Mouse (Mus musculus): Measurements from ENCODE around the gene Cep72. TPM values are rescaled to one million over a fixed set of nuclear protein-coding genes. Genes with fewer than 3 reads are reported as not detected.
"Not testable (repeated sequence)": the region's sequence is repeated elsewhere in the genome, so short reads cannot be mapped to it uniquely, and the experiment has no call there.

Cep72 gene
- total RNA-seq, 2 experiments from 2014 or later, result 0.07 to 0.27 TPM

GRCm38 (mm10) chr13:74031133-74031532, 31.0 kb downstream of the Cep72 start:
- no peak for DNase-seq (ENCODE audit: low spot score)

- no peak for DNase-seq (ENCODE audit: low spot score)
Observed at GRCm38 (mm10) chr13:74030691-74031090, 31.4 kb downstream of the Cep72 start.

- DNase-seq (ENCODE audit: low spot score), result no peak
Observed at GRCm38 (mm10) chr13:74029013-74029412, 33.1 kb downstream of the Cep72 start.

GRCm38 (mm10) chr13:74028116-74028515, 34.0 kb downstream of the Cep72 start:
- DNase-seq (ENCODE audit: low spot score), result no peak

- peak; percentile 65 for DNase-seq (ENCODE audit: low spot score)
Observed at GRCm38 (mm10) chr13:74026215-74026614, 35.9 kb downstream of the Cep72 start.

GRCm38 (mm10) chr13:74025151-74026081, 36.7 kb downstream of the Cep72 start:
- DNase-seq (ENCODE audit: low spot score), result peak; percentile 37

- DNase-seq (ENCODE audit: low spot score), result not testable (repeated sequence)
Observed at GRCm38 (mm10) chr13:74019006-74019405, 43.1 kb downstream of the Cep72 start.

- no peak for DNase-seq (ENCODE audit: low spot score)
Observed at GRCm38 (mm10) chr13:74017426-74017825, 44.7 kb downstream of the Cep72 start.

GRCm38 (mm10) chr13:74015908-74016307, 46.2 kb downstream of the Cep72 start:
- DNase-seq (ENCODE audit: low spot score), result no peak

- no peak for DNase-seq (ENCODE audit: low spot score)
Observed at GRCm38 (mm10) chr13:74010678-74011077, 51.4 kb downstream of the Cep72 start.

GRCm38 (mm10) chr13:74009791-74010614, 52.1 kb downstream of the Cep72 start:
- peak; percentile 68 for DNase-seq (ENCODE audit: low spot score)

- peak; percentile 95 for DNase-seq (ENCODE audit: low spot score)
Observed at GRCm38 (mm10) chr13:74008948-74009718, 53.0 kb downstream of the Cep72 start, which contains the start of gene Tppp. Gene Tppp, plus strand, starts transcription at chr13:74009407.

- not testable (repeated sequence) for DNase-seq (ENCODE audit: low spot score)
Observed at GRCm38 (mm10) chr13:74008216-74008615, 53.9 kb downstream of the Cep72 start.

- DNase-seq (ENCODE audit: low spot score), result not testable (repeated sequence)
Observed at GRCm38 (mm10) chr13:74006881-74007280, 55.2 kb downstream of the Cep72 start.

GRCm38 (mm10) chr13:74001492-74001891, 60.6 kb downstream of the Cep72 start:
- no peak for DNase-seq (ENCODE audit: low spot score)

GRCm38 (mm10) chr13:74000961-74001360, 61.1 kb downstream of the Cep72 start:
- no peak for DNase-seq (ENCODE audit: low spot score)

GRCm38 (mm10) chr13:74000519-74000918, 61.6 kb downstream of the Cep72 start:
- no peak for DNase-seq (ENCODE audit: low spot score)

GRCm38 (mm10) chr13:73996456-73996855, 65.6 kb downstream of the Cep72 start:
- DNase-seq (ENCODE audit: low spot score), result no peak

GRCm38 (mm10) chr13:73991267-73991666, 70.8 kb downstream of the Cep72 start:
- DNase-seq (ENCODE audit: low spot score), result no peak

- no peak for DNase-seq (ENCODE audit: low spot score)
Observed at GRCm38 (mm10) chr13:73990761-73991160, 71.3 kb downstream of the Cep72 start.

- DNase-seq (ENCODE audit: low spot score), result no peak
Observed at GRCm38 (mm10) chr13:73990325-73990724, 71.8 kb downstream of the Cep72 start.

Measured in gastrocnemius, adult 18-20 months (tissue).